Mouse (Mus musculus) duodenum, adult 2 months (tissue): Measurements from ENCODE around the gene Med27. TPM values are rescaled to one million over a fixed set of nuclear protein-coding genes. Genes with fewer than 3 reads are reported as not detected.

Experiments
- polyA plus RNA-seq: library from polyadenylated mRNA; depleted of rRNA; stranded (reverse); fragments of >200 nt; gene quantifications from 2 replicates; pipeline ENCODE4 v1.2.3, GENCODE M21; 2012; ENCODE audit warnings: low replicate concordance; rRNA removed

The Med27 gene
- 51.0 and 52.5 TPM in 2 replicates for polyA plus RNA-seq

GRCm38 (mm10) chr2:29346629-29347271 lies at the start of gene Med27:
Gene Med27 (plus strand): TSS chr2:29346819.

Other genes with a start within 250 kb of the Med27 start
- gene Setx, start 222.6 kb upstream of the Med27 start, polyA plus RNA-seq, result 0.78 and 1.4 TPM in 2 replicates
- 15.7 and 31.1 TPM in 2 replicates for gene Ntng2, start 93.8 kb upstream of the Med27 start, polyA plus RNA-seq